Mouse (Mus musculus) embryo, embryonic 9.5 days (tissue): ENCODE data around the gene Armc8.

Source experiments
- DNase-seq: peaks from one replicate; pipeline ENCODE4 v3.0.0-alpha.2; 2017; ENCODE audit errors: extremely low spot score

Armc8 gene

DNA sequence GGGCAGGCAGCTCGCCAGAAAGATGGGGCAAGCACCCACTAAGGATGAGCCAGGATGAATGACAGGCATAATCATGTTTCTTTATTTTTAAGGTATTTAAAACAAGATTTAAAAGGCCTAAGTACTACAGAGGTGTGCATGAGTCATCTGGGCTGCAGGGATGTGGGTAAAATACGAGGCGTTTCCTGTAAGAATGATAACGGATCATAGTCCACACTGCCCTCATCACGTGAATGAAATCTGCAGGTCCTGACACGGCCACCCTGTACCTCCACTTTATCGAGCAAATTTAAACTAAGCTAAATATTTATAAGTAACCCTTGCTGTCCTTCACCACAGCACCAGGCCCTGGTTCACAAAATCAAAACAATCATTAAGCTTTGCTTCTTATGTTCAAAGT, 62.8 kb downstream of the Armc8 start:
- no peak for DNase-seq

GRCm38 (mm10) chr9:99499336-99499735, 69.4 kb downstream of the Armc8 start:
- DNase-seq: no peak

- no peak for DNase-seq
Measured at GRCm38 (mm10) chr9:99492634-99493200, 76.0 kb downstream of the Armc8 start.

- DNase-seq: no peak
Measured at GRCm38 (mm10) chr9:99491050-99491449, 77.6 kb downstream of the Armc8 start.

DNA sequence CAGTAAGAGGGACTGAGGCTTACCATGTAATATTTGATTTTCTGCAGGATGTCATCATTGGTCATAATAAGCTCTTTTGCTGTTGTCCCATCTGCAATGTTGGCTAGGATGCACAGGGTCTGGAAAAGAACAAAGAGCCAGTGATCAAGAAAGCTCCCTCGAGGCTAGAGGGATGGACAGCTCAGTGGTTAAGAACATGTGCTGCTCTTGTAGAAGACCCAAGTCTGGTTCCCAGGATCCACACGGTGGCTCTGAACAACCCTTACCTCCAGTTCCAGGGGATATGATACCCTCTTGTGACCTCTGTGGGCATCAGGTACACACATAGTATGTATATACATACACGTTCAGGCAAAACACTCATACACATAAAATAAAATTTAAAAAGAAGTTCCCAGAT, 80.9 kb downstream of the Armc8 start:
- DNase-seq: no peak

- no peak for DNase-seq
Measured at GRCm38 (mm10) chr9:99487126-99487695, 81.5 kb downstream of the Armc8 start.

- no peak for DNase-seq
Measured at GRCm38 (mm10) chr9:99485144-99485543, 83.6 kb downstream of the Armc8 start.

DNA sequence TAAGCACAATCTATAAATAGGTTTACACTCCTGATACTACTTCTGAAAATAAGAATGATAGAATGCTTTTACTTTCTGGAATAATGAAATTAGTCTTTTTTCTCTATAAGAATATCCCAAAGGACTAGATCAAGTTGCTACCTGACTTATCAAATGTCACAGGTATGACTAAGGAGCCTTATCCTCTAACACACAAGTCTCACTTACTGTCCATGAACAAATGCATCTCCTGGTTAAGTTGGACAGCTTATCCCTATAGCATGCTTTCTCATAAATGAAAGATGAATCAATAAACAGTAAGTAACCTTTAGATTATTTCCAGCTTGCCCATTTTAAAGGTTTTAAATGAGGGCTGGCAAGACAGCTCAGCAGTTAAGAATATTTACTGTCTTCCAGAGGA, 84.1 kb downstream of the Armc8 start:
- DNase-seq: no peak

DNA sequence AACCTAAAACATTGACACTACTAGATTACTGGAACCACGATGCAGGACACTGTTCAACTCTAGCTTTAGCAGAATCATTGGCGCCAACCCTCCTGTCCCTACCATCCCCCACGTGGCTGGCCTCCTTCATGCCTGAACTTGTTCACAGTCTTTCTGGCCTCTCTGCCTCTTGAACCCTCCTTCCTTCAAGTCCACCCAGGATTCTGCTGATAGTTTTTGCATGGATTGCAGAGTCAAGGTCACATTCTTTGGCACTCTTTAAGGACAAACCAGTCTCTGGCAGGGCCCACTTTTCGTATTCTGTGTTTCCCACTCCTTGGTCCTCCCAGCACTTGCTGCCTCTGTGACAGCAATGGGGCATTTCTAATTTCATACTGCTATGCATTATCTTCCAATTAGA, 85.5 kb downstream of the Armc8 start:
- DNase-seq: no peak

DNA sequence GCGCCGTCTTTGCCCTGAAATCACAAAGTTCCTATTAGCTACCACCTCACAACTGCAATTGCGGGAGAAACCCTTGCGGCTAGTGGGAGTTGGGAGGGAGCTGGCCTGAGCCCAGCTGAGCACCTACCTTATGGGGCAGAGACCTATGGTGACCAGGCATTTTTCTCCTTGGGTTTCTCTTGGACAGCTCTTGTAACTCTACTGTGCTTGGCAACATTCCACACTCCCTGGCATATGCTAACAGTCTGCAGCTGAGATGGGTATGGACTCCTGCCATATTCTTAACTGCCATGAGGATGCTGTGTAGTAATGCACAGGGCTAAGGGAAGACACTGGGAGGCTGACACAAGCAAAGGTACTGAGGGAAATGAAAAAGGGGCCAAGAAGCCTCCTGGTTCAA, 87.9 kb downstream of the Armc8 start:
- no peak for DNase-seq

DNA sequence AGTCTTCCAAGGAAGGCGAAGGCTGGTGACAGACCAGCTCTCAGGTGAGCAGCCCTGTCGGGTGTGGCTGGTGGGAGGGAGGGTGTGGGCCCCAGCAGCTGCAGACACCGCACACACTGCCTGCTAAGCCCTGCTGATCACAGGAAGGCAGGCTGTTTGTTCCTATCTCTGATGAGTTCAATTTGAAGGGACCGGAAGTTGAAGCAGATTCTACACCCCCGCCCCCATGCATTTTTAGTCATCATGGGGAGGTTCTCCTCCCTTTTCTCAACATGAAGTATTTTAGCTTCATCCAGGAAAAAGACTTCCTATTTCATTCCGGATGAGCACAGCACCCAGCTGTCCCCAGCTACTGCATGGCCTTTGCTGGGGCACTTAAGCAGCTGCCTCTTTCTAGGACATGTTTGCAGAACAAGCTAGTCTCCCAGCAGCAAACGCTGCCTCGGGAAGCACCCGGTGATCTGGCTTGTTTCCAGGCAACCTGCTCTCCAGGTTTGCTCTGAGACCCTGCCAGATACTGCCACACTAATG, 89.5 kb downstream of the Armc8 start:
- DNase-seq: no peak

DNA sequence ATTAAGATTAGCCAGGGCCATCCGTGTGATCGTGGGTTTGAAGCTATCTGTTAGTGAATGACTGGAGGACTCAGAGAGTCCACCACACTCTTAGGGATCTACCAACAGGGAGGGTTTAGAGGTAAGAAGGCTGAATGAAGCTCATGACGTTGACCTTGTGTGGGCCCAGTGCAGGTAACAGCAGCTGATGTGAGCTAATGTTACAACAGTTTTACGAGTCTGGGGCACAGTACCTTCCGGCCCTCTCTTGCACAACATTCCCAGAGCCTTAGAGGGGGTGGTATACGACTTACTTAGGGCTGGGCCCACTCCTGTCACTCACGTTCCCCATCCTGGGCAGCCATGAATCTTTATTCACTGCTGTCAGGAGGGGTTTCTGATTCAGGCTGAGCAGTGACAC, 97.4 kb downstream of the Armc8 start:
- no peak for DNase-seq

- DNase-seq: no peak
Measured at GRCm38 (mm10) chr9:99470347-99471092, 98.2 kb downstream of the Armc8 start.

- no peak for DNase-seq
Measured at GRCm38 (mm10) chr9:99469681-99470273, 98.9 kb downstream of the Armc8 start.

DNA sequence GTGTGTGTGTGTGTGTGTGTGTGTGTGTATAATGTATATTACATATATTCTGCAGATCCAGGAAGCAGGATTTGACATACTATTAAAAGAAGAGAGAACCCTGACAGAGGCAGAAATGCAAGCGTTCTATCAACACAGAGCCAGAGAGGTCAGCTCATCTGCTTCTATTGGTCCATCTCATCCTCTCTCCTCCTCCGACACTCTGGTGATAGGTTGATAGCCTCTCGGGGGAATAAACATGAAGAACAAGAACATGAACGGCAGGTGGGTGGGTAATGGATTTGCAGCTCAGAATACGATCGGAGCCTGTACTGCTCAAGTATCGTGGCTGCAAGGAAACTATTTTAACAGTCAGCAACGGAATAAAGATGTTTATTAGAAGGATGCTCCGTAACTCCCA, 100.1 kb downstream of the Armc8 start:
- DNase-seq: no peak

- DNase-seq: no peak
Measured at GRCm38 (mm10) chr9:99464876-99465275, 103.8 kb downstream of the Armc8 start.

DNA sequence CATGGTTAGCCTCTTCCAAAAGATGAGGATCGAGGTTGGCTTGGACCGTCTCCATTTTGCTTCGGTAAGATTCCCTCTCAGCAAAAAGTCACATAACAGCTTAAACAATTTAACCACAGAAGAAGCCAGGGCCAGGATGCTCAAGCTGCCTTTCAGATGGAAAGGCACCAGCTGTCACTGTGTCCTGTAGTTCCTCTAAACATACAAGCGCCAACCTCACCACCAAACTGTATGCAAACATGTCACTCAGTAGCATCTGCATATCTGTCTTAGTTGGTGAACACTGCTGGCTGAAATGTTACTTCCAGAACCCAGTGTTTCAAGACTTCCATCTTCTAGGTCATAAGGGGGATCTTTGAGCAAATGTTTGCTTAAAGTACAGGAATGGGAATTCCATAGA, 109.0 kb downstream of the Armc8 start:
- no peak for DNase-seq

DNA sequence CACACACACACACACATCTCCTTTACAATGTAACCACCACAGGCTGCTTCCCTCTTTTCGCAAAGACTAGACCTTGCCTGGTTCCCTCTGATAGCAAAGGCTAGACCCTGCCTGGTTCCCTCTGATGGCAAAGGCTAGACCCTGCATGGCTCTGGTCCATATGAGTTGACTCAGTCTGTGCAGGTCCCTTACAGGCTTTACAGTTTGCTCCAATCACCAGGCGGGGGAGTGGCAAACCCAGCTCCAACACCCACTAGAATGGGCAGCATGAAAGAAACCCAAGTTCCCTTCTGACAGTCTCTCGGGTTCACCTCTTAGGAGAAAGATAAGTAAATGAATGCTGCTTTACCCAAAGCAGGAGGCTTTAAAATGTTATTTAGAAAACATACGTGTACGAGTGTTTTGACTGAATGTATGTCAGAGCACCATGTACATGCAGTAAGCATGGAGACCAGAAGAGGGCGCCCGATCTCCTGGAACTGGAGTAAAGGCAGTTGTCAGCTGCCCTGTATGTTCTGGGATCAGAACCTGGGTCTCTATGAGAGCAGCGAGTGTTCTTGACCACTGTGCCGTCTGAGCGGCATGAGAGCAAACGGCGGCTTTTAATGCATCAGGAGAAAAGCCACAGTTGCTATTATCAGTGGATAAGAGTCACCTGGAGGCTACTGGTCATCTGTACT, 110.0 kb downstream of the Armc8 start:
- peak; percentile 61 for DNase-seq

- DNase-seq: no peak
Measured at GRCm38 (mm10) chr9:99454211-99454610, 114.5 kb downstream of the Armc8 start.

GRCm38 (mm10) chr9:99451161-99451560, 117.5 kb downstream of the Armc8 start, which contains the start of gene Nme9:
Nme9 (plus strand) TSS chr9:99451475.
- DNase-seq: no peak

- DNase-seq: no peak
Measured at GRCm38 (mm10) chr9:99449886-99450647, 118.6 kb downstream of the Armc8 start.
